Mouse (Mus musculus) intestine, embryonic 15.5 days (tissue): ENCODE measurements at regions not wholly inside any gene's neighbourhood (a gene's known extent, or its start where the extent isn't known, plus 50 kb on each side); places are given as distances from the start of the nearest gene placed in this dataset.

Experiments
- ATAC-seq: fragments of 200-750 bp; cut with Nextera tagmentation; 2 replicates; pipeline ENCODE4 v1.8.0; 2017; ENCODE audit warnings: moderate TSS enrichment, moderate library complexity
- H3K27ac ChIP-seq: fragments of 300-500 bp; sonication (generic); 2 replicates; pipeline ENCODE4 v1.5.1; 2015; ENCODE audit warnings: mild to moderate bottlenecking, inconsistent platforms
- H3K27me3 ChIP-seq: fragments of 300-500 bp; sonication (generic); replicated peaks from 2 replicates; pipeline ENCODE4 v1.6.1; 2015; ENCODE audit warnings: inconsistent platforms
- H3K36me3 ChIP-seq: fragments of 300-500 bp; sonication (generic); 2 replicates; pipeline ENCODE4 v1.6.1; 2015; ENCODE audit warnings: inconsistent platforms
- H3K4me1 ChIP-seq: fragments of 300-500 bp; sonication (generic); replicated peaks from 2 replicates; pipeline ENCODE4 v1.6.1; 2015; ENCODE audit warnings: inconsistent platforms
- H3K4me2 ChIP-seq: fragments of 300-500 bp; sonication (generic); replicated peaks from 2 replicates; pipeline ENCODE4 v1.6.1; 2015; ENCODE audit warnings: mild to moderate bottlenecking, inconsistent platforms
- H3K4me3 ChIP-seq: fragments of 300-500 bp; sonication (generic); replicated peaks from 2 replicates; pipeline ENCODE4 v1.5.1; 2015; ENCODE audit warnings: inconsistent platforms
- H3K9ac ChIP-seq: fragments of 300-500 bp; sonication (generic); 2 replicates; pipeline ENCODE4 v1.6.1; 2015; ENCODE audit warnings: inconsistent platforms
- H3K9me3 ChIP-seq: fragments of 300-500 bp; sonication (generic); 2 replicates; pipeline ENCODE4 v1.6.1; 2016; ENCODE audit warnings: inconsistent platforms
- WGBS: fragments of 180-500 bp; shearing (Covaris S2); methylation state at CpG from one replicate; pipeline ENCODE4 v1.1.7; 2015; 5-methylcytosine and 5-hydroxymethylcytosine counted together

DNA sequence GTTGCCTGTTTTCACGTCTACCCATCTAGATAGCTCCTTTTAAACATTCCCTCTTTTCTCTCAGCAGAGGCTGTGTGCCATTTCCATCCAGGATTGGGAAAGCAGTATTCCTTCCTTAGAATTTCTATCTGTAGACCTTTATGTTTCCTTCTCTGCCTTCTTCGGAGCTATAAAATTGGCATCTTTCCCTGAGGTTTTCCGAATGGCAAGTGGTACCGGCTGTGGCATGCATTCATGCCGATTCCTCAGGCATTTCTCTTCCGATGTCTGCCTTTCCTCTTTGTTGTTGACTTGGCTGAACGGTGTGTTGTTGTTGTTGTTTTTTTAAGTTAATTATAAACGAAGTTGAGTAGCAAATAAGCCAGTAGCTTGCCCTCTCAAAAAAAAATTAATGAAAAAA lies 243.3 kb upstream of the Pmfbp1 start:
- Histone ChIP-seq H3K4me1 (no peaks in the 10 kb centered on the region), H3K27ac (no peak overlapping the region), H3K4me3 (no peak overlapping the region), H3K27me3 (no peaks in the 10 kb centered on the region), H3K36me3 (no peaks in the 10 kb centered on the region), H3K4me2 (no peak overlapping the region), H3K9ac (no peak overlapping the region), H3K9me3 (no peaks in the 10 kb centered on the region)
- ATAC-seq = no peak
- 83% methylated on average over 8 of the region's 8 CpGs for WGBS

DNA sequence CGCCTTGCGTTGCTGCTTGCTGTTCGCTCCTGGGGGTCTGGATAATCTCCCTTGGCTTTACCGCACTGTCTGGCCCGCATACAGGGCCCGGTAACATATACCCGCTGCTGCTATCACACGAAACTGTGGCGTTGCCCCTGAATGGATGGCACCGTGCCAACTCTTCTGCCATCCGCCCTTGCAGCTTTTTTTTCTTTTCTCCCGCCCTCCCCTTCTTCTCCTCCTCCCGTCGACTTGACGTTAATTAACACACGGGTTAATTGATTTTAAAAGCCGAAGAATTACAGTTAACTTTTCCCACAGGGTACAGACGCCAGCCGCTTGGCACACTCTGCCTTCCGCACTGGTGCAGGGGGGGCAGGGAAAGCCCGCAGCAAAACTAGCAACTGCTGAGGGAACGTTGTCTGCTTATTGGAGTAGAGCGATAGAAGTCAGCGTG lies 242.4 kb upstream of the Pmfbp1 start:
- Histone ChIP-seq H3K4me1 (no peaks in the 10 kb centered on the region), H3K4me3 (no peak overlapping the region), H3K27ac (no peak overlapping the region), H3K4me2 (no peak overlapping the region; the same call in 1 of the 2 replicates), H3K9me3 (no peaks in the 10 kb centered on the region), H3K9ac (no peak overlapping the region), H3K27me3 (no peaks in the 10 kb centered on the region), H3K36me3 (no peaks in the 10 kb centered on the region)
- no peak for ATAC-seq
- 86% methylated on average over 24 of the region's 24 CpGs for WGBS

DNA sequence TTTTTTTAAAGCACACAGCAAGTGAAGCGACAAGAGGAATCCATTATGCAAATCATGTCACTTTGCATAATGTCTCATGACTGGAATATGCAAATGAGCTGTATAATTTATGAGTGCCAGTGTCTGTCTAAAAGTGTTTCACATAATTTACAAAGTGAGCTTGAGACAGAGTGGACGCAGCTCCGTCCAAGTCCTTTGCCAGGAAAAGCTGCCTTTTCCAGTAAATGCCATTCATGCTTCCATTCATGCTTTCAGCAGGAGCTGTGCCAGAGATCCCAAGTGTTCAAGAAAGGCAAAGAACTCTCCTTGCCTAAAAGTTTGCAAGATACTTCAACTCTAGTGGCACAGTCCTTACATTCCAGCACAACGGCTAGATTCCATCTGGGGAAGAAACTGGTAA lies 241.4 kb upstream of the Pmfbp1 start:
- Histone ChIP-seq H3K4me2 (no peak overlapping the region), H3K27me3 (no peaks in the 10 kb centered on the region), H3K4me1 (no peaks in the 10 kb centered on the region), H3K27ac (no peak overlapping the region), H3K36me3 (no peaks in the 10 kb centered on the region), H3K9me3 (no peaks in the 10 kb centered on the region), H3K4me3 (no peak overlapping the region), H3K9ac (no peak overlapping the region)
- WGBS = 74% methylated on average over 4 of the region's 4 CpGs
- no peak for ATAC-seq

DNA sequence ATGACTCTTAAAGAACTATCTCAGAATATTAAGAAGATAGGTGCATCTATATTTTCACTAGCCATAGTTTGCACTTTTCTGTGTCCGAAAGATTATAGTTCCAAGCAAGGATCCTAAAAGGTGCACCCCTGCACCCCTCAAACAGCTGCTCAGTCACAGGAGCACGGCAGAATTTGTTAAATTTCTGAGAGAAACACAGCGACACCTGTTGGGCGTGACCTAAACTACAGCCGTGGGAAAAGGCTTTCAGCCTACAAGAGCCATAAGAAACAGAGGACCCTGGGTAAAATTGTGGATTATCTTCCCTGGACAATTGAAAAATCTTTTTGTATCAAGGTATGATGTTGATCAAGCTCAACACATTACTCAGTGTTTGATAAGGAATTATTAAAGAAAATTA lies 214.7 kb upstream of the Pmfbp1 start:
- WGBS = 17% methylated on average over 5 of the region's 5 CpGs
- no peaks in the 10 kb centered on the region for H3K9me3 ChIP-seq
- no peak for ATAC-seq

DNA sequence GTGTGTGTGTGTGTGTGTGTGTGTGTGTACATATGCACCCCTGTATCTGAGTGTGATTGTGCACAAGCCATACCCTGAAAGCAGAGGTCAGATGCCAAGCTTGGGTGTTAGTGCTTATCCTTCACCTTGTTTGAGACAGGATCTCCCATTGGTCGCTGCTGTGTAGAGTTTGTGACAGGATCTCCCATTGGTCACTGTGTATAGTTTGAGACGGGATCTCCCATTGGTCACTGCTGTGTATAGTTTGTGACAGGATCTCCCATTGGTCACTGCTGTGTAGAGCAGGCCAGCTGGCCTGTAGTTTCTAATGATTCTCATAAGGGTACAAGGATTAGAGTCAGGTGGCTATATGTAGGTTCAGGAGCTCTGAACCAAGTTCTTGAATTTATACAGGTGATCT lies 213.3 kb upstream of the Pmfbp1 start:
- H3K4me2 ChIP-seq = no peak overlapping the region
- no peaks in the 10 kb centered on the region for H3K27me3 ChIP-seq
- 96% methylated on average over 2 of the region's 2 CpGs for WGBS
- no peak for ATAC-seq
- no peak overlapping the region for H3K27ac ChIP-seq
- no peaks in the 10 kb centered on the region for H3K9me3 ChIP-seq
- no peaks in the 10 kb centered on the region for H3K4me1 ChIP-seq
- H3K4me3 ChIP-seq = no peak overlapping the region
- no peak overlapping the region for H3K9ac ChIP-seq
- H3K36me3 ChIP-seq = no peaks in the 10 kb centered on the region

More for the DNA sequence above, 214.7 kb upstream of the Pmfbp1 start:
- Histone ChIP-seq H3K4me2 (no peak overlapping the region), H3K36me3 (no peaks in the 10 kb centered on the region), H3K4me3 (no peak overlapping the region), H3K9ac (no peak overlapping the region), H3K27me3 (no peaks in the 10 kb centered on the region), H3K4me1 (no peaks in the 10 kb centered on the region), H3K27ac (no peak overlapping the region)

DNA sequence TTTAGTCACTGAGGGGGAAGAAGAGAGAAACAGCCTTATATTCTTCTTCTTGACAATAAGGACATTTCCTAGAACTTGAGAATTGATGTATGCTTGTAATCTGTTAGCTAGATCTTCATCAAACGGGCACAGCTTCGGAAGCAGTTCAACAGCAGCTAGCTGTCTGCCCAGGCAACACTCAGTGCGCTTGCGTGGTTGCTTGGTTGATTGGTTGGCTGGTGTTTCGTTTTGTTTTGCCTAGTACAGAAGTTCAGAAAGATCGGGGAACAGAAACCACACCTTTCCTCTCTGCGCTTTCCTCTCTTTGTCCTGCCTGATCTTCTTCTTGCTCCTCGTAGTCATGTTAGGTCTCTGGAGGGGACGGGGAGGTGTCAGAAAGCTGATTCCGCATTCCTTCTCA lies 212.2 kb upstream of the Pmfbp1 start:
- ATAC-seq = no peak
- Histone ChIP-seq H3K4me3 (no peak overlapping the region), H3K4me1 (no peaks in the 10 kb centered on the region), H3K27ac (no peak overlapping the region), H3K27me3 (no peaks in the 10 kb centered on the region), H3K9ac (no peak overlapping the region), H3K4me2 (peak overlapping the region; percentile 24; the same call in 1 of the 2 replicates), H3K9me3 (no peaks in the 10 kb centered on the region), H3K36me3 (no peaks in the 10 kb centered on the region)
- WGBS = 53% methylated on average over 10 of the region's 10 CpGs

DNA sequence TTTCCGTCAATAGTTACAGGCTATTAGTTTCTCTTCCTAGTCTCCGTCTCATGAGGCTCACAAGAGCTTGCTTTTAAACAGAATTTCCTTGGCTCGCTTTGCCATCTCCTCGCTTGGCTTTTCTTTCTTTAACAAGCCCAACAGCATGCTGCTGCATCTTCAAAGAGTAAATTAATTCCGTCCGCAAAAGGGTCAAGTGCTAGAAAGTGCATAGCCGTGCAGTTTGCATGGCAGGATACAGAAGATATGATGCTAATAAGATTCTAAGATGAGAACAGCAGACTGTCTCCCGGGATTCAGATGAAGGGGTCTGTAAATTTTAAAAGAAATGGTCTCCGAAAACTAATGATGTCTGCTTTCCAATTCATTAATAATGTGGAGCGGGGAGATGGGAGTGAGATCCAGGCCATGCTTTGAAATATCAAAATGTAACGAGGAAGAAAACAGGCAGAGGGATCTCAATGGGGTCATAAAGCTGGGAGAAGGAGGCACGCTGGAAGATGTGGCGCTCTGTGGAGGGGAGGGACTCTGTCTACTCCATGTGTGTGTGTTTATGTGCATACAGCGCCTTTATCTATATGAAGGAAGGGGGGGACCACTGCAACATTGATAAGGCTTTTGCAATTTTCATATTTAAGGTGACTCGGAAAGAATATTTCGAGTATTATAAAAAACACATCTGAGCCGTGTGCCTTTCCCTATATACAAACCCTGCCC lies 183.0 kb upstream of the Pmfbp1 start:
- no peak overlapping the region for H3K27ac ChIP-seq
- ATAC-seq = no peak
- 71% methylated on average over 17 of the region's 17 CpGs for WGBS
- no peaks in the 10 kb centered on the region for H3K27me3 ChIP-seq
- no peaks in the 10 kb centered on the region for H3K36me3 ChIP-seq
- no peak overlapping the region for H3K9ac ChIP-seq
- no peaks in the 10 kb centered on the region for H3K9me3 ChIP-seq
- H3K4me3 ChIP-seq = no peak overlapping the region
- H3K4me2 ChIP-seq = no peak overlapping the region
- no peaks in the 10 kb centered on the region for H3K4me1 ChIP-seq

DNA sequence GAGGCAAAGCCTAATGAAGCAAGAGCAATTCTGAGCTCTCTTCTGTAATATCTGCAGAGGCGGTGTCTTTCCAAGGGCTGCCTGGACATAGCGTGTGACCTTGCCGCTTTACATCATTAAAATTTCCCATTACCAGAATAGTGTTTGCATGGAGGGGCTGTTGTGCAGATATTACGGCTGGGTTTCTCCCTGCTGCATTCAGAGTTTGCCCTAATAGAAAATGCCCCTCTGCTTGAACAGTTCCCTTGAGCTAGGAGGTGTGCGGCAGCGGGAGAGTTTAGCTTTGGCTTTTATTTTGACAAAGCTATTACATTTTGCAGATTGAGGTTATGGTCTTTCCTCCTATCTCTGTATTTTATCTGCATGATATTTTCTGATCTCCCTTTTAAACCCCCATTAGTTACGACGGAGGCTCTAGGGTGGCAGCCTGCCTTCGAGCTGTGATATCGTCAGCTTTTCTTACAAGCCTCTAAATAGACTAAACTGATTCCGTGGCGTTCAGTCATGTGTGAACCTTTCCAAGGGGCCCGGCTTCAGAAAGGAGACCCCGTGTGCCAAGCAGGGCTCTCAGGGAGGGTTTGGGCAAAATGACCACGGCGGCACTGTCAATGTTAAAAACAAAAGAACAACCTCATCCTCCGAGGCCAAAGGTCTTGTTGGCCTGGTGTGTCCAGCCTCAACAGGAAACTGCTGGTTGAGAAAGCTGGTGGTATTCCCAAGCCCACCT lies 182.2 kb upstream of the Pmfbp1 start:
- Histone ChIP-seq H3K4me1 (no peaks in the 10 kb centered on the region), H3K4me2 (no peak overlapping the region), H3K27ac (no peak overlapping the region), H3K9ac (no peak overlapping the region), H3K36me3 (no peaks in the 10 kb centered on the region), H3K4me3 (no peak overlapping the region), H3K27me3 (no peaks in the 10 kb centered on the region), H3K9me3 (no peaks in the 10 kb centered on the region)
- 62% methylated on average over 17 of the region's 17 CpGs for WGBS
- no peak for ATAC-seq

DNA sequence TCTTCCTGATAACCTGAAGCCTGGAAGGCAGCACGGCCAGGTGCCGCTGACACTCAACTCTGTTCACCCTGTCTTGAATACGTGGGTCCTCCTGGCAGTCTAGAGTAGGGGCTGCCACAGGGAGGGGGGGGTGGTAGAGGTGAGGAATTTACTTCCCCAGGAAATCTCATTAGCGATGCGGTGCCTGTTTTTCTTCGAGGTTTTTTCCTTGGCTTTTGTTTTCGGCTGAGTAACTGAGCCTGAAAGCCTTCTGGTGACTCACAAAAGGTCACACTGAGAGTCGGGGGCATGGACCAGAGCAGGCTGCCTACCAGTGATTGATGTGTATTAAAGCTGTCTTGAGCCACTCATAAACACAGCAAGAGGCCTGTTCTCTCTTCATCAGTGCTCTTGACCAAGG lies 181.1 kb upstream of the Pmfbp1 start:
- ATAC-seq = no peak
- no peak overlapping the region for H3K27ac ChIP-seq
- H3K4me2 ChIP-seq = no peak overlapping the region
- H3K9ac ChIP-seq = no peak overlapping the region
- no peaks in the 10 kb centered on the region for H3K9me3 ChIP-seq
- H3K4me3 ChIP-seq = no peak overlapping the region
- H3K27me3 ChIP-seq = no peaks in the 10 kb centered on the region
- WGBS = 29% methylated on average over 8 of the region's 8 CpGs
- H3K36me3 ChIP-seq = no peaks in the 10 kb centered on the region
- H3K4me1 ChIP-seq = no peaks in the 10 kb centered on the region

DNA sequence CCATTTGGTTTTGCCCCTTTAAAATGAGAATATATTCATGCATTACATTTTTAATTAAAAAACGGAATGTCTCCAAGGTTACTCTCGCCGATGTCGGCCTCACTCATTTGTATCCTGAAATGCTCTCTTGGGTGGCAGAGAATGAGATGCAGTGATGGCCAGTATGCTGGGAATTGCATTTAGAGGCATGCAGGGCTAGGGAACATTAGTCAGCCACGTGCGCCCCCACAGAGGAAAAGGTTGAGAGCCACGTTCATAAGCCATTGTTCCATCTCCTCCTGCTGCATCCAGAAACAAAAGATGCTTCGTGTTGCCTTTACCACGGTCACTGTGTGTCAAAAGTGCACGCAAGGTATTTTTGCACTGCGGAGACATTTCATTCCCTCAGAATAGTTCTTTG lies 172.9 kb upstream of the Pmfbp1 start:
- Histone ChIP-seq H3K27me3 (no peaks in the 10 kb centered on the region), H3K27ac (no peak overlapping the region), H3K4me3 (no peak overlapping the region), H3K36me3 (no peaks in the 10 kb centered on the region), H3K9me3 (no peaks in the 10 kb centered on the region), H3K4me2 (no peak overlapping the region), H3K4me1 (no peaks in the 10 kb centered on the region), H3K9ac (no peak overlapping the region)
- no peak for ATAC-seq
- WGBS = 81% methylated on average over 11 of the region's 11 CpGs

DNA sequence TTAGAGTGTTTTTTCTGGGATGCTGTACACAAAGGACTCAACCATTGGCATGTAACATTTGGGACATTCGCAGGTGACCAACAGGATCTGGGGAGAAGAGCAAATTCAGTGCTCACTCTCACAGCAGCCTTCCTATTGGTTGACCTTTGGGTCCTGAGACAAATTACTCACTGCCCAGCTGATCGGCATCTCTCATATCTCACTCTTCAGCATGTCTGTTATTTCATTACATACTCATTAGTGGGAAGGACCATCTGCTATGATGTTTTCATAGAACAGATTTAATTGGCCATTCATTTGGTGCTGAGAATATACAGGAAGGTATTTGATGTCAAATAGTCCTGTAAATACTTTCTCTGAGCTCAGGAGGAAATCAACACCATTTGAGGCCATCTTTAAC lies 170.5 kb upstream of the Pmfbp1 start:
- 87% methylated on average over 2 of the region's 2 CpGs for WGBS

DNA sequence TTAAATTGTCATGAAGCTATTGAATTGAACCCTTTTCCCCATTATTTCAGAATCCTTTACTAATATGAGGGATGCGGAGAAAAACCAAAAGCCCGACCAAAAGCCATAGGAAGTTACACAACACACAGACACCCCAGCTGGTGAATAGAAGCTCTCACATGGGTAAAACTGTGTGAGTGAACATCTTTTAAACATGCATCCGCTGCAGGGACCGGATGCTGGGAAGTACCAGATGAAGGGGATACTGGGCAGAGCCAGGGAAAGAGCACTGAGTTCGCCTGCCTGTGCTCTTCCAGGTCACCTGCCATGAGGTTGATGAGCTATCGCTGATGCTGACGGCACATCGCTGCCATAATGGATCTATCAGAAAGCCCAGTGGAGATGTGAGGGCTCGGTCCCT lies 169.6 kb upstream of the Pmfbp1 start:
- Histone ChIP-seq H3K4me1 (no peaks in the 10 kb centered on the region), H3K4me3 (no peak overlapping the region), H3K4me2 (no peak overlapping the region), H3K9me3 (no peaks in the 10 kb centered on the region), H3K27ac (no peak overlapping the region), H3K27me3 (no peaks in the 10 kb centered on the region), H3K9ac (no peak overlapping the region), H3K36me3 (no peaks in the 10 kb centered on the region)
- 91% methylated on average over 9 of the region's 9 CpGs for WGBS
- no peak for ATAC-seq

More for the DNA sequence above, 170.5 kb upstream of the Pmfbp1 start:
- H3K4me2 ChIP-seq = no peak overlapping the region
- no peaks in the 10 kb centered on the region for H3K4me1 ChIP-seq
- no peak overlapping the region for H3K9ac ChIP-seq
- H3K4me3 ChIP-seq = no peak overlapping the region
- no peaks in the 10 kb centered on the region for H3K9me3 ChIP-seq
- H3K36me3 ChIP-seq = no peaks in the 10 kb centered on the region
- no peak overlapping the region for H3K27ac ChIP-seq
- H3K27me3 ChIP-seq = no peaks in the 10 kb centered on the region
- no peak for ATAC-seq

DNA sequence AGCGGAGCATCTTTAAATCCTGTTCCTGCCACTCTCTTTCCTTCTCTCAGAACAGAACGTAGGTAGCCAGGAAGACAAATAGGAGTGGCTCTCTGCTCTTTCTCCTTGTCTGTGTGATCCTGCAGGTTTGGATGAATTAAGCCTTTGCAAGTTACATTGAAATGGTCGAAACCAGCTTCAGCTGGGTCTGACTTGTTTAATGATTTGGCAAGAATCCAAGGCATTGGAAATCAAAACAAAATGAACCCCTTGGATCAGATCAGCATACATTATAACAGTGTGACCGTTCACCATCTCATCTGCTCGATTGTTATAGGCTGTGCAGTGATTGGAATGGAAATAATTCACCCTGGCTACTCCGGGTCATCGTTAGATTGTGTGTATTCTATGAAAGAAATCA lies 157.6 kb upstream of the Pmfbp1 start:
- H3K9ac ChIP-seq = no peak overlapping the region
- H3K4me1 ChIP-seq = no peaks in the 10 kb centered on the region
- H3K4me2 ChIP-seq = no peak overlapping the region
- H3K27me3 ChIP-seq = no peaks in the 10 kb centered on the region
- no peak for ATAC-seq
- H3K9me3 ChIP-seq = no peaks in the 10 kb centered on the region
- no peak overlapping the region for H3K27ac ChIP-seq
- no peak overlapping the region for H3K4me3 ChIP-seq
- WGBS = 45% methylated on average over 7 of the region's 7 CpGs
- H3K36me3 ChIP-seq = no peaks in the 10 kb centered on the region
